Mouse (Mus musculus) heart, adult 9 months (tissue): ENCODE data around the gene Gm20431.
A peak's percentile ranks its signal among the peaks of the same experiment; 100 is the strongest.
"Not testable (repeated sequence)": the region's sequence is repeated elsewhere in the genome, so short reads cannot be mapped to it uniquely, and the experiment has no call there.

ENCODE experiments used
- DNase-seq, 2 experiments: peaks; one replicate each; pipeline ENCODE4 v3.0.0; 2022; ENCODE audit warnings: low spot score in 2 of 2

Gm20431 gene

DNA sequence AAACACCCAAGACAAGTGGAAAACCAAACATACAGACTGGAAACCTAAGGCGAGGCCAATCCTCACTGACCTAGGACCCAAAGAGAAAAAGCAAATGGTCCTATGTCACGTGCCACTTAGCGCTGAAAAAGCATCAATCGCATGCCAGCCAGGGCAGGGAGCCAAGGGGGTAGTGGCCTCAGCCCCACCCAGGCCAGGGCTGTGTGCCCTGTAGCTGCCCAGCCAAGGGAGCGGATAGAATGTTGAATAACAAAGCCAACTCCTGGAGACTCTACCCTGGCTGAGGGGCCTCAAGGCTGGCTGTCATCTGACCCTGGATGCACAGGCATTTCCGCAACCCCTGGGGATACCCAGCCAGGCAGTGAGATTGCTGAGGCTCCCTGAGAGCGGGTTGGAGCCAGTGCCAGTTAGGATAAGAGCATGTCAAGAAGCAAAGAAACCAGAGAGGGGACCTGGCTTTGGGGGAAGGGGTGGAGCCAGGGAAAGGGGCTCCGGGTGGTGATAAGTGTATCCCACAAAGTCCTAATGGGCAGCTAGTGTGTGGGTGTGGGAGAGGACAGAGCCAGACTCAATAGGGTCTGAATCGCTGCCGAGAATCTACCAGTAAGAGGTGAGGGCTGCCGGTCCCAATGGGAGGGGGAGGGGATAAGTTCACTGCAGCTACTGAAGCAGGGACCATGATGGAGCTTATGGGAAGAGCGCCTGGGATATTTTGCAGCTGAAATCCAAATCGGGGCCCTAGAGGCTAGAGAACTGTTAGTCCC is 1.3 kb downstream of the Gm20431 start:
- peak; percentile 55 to 67 for DNase-seq

DNA sequence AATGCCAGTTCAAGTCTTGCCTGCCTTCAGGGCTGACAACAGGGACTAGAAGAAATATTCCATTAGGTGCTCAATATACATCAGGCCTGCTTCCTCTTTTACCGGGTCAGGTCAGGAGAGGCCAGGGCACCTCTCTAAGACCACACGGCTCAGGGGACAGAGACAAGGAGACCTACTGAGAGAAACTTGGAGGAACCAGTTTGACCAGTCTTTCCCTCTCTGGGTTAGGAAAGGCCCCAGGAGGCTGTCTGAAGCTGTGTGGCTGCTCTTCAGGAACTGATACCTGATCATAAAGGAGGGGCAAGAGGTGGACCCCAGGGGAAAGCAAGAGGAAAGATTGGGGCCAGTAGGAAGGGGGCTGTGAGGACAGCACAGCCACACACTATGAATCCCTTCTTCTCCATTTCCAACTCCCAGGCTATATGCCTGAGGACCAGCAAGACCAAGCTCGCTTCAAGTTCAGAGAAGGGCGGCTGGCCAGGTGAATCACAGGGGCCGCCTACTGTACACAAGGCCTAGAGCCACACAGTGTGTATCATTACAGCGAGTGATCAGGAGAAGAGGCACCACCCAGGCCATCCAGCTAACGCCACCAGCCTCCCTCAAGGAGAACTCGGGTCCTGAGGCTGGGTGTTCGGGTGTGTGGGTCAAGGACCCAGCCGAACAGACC is 2.0 kb downstream of the Gm20431 start:
- DNase-seq, result no peak

DNA sequence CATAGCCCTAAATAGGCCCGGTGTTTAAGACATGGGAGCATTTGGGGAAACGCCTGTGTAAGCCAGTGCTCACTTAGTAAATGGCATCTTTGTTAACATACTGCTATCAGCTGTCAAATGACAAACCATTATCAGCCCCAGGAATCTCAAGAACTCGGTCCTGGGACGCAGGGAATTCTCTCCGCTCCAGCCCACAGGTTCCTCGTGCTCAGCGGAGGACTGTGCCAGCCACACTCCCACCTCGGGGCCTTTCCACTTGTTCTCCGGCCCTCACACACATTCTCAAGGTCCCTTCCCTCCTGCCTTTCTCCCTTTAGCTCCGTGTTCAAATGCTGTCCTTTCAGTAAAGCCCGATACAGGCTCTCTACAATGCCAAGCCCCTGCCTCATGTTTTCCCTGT is 2.6 kb downstream of the Gm20431 start:
- DNase-seq, result no peak

DNA sequence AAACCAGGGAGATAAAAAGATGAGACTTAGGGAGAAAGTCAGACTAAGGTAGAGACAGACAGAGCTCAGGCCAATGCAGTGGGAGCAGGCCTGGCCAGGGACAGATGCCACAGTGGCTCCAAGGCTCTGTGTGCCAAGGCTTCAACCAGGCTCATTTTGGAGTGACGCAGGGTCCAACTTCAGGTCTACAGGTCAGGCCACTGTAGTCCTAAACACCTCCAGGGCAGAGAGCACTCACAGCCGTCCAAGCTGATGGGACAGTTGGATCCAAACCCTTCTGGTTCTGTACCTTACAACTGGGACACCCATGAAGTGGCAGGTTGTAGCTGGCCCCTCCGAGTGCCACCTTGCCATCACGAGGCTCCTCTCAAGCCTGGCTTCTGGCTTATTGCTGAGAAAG is 3.3 kb downstream of the Gm20431 start:
- DNase-seq, result no peak

DNA sequence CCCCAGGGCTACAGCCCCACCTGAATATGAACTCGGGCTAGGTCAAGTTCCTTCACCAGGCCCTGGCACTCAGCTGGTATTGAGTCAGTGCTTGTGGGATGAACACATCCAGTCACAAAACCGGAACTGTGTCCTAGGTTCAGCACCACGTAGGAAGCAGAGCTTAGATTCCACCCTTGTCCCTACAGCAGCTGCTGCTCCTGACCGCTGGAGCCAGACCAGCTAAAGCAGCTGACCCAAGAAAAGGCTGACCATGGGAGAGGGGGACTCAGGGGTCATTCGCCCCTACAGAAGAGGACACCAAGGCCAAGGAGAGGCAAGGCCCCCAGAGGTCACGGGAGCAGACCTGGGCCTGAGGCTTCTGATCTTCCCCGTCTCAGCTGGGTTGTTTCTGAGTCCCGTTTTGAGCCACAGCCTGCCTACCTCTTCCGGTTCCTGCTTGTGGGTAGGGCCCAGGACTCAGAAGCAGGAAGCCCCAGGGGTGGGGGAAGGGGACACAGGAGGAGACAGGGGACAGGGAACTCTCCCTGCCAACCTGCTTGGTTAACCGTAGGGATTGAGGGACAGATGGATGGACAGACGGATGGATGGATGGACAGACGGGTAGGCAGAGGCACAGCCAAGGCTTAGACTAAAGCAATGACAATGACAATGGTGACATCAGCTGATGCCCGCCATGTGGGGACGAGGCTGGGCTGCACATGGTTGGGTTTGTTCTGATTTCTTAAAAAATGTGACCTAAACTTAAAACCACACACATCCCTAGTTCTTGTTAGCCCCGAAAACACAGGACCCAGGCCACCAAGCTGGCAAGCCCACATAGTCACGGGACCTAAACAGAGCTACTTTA is 4.4 kb downstream of the Gm20431 start:
- peak; percentile 43 to 69 for DNase-seq

DNA sequence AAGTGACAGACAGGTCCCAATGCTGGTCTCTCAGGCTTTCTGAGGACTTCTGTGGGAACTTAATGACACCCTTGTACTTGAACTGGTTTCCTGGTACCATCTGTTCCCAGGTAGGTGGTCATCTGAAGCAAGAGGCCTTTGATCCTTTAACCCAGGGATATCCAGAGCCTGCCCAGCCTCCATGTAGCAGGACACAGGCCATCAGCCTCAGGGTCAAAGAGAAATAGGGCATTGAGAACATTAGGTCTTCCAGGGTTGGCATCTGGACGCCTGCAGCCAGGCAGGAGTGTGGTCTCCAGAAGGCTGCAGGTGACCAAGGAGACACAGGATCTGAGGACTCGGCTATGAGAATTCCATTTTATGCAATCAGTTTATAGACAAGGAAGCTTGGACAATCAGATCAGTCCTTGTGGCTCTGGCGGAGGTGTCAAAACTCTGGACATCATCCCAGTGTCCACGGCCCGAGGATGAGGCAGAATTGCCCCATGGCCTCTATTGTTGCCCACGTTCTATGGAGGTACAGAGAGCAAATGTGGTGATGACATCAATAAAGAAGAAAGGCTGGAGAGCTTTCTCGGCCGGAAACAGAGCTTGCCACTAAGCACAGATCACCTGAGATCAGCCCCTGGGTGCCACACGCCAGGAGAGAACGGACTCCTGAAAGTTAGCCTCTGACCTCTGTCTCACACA is 6.2 kb downstream of the Gm20431 start:
- DNase-seq, result no peak

DNA sequence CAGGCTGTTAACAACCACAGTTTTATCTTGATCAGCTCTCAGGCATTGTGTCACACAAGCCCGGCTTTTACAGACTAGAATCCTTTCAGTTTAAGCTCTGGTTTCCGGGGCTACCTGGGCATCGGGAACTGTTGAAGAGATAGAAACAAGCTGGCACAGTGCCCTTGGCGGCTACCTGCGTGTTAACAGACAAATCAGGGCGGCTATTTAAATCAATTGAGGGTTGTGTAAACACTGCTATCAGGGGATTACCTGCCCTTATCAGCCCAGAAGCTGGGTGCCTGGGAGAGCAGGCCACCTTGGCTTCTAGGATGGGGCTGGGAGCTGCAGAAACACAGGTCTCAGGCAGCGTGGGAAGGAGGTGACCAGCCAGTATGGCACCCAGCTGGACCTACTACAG is 8.6 kb downstream of the Gm20431 start:
- no peak for DNase-seq

DNA sequence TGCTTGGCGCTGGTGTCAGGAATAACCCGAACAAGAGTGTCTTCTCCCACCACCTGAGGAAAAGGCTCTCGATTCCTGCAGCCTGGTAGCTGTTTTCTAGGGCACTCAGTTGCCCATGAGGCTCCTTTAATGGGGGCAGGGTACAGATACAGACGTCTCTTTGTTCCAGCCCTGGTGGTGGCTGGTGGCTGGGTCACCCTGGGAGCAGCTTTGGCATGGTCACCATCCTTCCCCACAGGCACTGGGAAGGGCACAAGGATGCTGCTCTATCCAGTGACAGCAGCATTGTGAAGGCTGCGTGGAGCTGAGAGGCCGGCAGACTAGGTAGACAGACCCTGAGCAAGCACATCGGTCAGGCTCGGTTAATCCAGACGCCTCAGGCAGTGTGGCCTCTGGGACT is 9.7 kb downstream of the Gm20431 start:
- DNase-seq, result no peak

DNA sequence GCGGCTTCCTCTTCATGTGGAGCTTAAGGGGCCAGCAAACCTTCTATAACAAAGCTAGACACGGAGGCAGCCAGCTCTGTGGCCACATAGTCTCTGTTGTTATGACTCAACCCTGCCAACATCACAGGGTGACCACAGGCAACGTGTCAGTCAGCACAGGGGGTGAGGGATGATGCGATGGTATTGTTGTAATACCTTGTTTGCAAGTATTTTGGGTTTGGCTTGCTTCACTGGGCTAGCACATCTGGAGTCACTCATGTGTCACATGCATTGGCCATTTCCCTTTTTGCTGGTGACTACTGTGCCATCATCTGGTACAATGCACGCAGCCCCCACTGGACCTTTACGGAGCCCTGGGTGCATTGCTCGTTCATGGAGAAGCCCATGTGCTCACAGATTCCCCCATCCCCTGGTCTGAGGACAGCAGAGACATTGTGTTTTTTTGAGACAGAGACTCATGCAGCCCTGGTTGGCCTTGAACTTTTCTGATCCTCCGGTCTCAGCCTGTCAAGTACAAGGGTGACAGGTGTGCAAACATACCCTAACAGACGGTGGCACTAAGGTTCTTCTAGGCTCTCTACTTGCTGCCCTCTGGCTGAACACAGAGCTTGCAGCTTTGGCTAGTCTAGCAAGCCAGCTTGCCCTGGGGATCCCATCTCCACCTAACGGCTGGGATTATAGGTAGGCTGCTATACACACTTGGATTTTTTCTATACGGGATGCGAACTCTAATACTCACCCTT is 11.8 kb downstream of the Gm20431 start:
- no peak for DNase-seq

DNA sequence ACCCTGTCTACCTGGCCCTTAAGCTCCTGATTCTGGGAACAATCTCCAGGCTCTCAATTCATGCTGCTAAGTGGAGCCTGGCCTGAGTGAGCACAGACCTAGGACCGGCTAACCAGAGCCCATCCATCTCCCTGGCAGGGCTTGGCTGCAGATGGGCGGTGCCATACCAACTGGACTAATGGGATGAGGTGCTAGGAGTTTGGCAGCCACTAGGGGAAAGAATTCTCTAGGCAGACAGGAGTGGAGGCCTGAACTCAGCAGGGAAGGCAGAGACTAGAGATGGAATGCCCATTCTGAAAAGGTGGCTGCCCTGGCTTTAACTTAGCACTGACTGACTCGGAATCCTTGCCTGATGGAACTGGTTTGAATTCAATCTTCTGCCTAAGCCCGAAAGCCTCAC is 14.9 kb downstream of the Gm20431 start:
- no peak for DNase-seq

DNA sequence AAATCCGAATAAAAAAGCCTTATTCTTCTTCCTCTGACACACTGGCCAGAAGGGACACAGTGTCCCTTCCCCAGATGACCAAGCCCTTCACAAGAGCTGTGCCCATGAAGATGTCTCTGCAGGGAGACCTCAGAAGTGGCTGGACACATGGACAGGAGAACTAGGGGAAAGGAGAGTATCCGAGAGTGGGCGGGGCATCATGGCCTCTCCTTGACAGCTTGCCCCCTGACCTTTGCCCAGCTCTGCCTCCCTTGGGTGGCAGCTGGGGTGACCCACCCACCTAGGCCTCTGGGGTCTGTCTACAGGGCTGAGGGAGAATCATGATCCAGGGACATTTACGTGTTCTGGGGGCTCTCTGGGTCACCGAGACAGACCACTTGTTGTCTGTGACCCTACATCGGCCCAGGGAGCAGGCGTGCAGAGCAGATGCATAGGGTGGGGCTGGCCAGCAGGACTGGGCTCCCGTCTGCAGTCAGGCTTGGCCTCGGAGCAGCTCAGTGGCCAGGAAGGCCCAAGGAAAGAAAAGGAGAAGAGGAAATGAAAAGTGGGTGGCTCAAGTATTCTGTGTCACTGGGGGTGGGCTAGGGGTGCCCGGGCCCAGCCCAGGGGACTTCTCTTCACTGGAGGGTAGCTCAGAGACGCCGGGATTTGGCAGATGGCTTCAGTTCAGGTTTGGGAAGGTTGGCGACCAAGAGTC is 17.8 kb downstream of the Gm20431 start:
- DNase-seq, result not testable (repeated sequence)

DNA sequence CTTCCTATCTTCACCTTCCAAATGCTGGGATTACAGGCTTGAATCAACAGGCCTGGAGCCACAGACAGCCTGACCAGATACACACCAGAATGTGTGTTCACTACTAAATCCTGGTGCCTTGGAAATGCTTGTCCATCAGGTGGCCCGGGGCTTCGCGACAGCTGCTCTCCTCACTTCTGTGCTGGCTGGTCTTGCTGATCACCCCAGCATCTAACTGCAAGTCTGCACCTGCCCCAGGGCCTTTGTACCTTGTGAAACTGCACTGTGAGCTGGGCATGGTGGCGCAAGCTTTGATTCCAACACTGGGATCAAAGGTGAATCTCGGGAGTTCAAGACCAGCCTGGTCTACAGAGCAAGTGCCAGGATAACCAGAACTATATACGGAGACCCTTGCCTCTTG is 19.1 kb downstream of the Gm20431 start:
- no peak for DNase-seq

DNA sequence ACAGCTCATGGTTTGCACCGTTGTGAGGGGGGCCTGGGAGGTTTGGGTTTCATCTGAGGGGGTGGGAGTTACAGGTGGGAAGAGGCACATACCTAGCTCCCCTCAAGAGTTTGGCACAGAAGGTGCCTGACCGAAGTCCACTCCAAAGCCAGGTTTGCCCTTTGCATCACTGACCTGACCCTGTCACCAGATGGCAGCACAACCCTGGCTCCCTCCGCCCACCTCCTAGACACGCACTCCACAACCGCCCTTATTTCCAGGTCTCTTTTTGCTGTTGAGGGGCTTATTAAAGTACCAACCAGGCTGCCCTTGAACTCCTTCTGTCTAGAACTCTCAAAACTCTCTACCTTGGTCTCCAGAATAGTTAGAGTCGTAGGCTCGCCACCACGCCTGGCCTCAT is 20.0 kb downstream of the Gm20431 start:
- DNase-seq, result peak in 1 of 2 experiments; percentile 45

DNA sequence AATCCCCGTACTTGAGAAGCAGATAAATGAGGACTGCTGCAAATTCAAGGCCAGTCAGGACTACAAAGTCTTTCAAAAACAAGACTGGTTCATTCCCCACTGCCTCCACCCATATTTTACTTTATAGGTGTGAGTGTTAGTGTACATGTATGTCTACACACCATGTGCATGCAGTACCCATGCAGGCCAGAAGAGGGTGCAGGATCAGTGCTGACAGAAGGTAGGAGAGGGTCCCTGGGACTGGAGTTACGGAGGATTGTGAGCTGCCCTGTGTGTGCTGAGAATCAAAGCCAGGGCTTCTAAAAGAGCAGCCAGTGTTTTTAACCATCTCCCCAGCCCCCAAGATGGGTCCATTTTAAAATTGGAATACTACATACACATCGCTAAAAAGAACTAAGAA is 21.0 kb downstream of the Gm20431 start:
- DNase-seq, result no peak

DNA sequence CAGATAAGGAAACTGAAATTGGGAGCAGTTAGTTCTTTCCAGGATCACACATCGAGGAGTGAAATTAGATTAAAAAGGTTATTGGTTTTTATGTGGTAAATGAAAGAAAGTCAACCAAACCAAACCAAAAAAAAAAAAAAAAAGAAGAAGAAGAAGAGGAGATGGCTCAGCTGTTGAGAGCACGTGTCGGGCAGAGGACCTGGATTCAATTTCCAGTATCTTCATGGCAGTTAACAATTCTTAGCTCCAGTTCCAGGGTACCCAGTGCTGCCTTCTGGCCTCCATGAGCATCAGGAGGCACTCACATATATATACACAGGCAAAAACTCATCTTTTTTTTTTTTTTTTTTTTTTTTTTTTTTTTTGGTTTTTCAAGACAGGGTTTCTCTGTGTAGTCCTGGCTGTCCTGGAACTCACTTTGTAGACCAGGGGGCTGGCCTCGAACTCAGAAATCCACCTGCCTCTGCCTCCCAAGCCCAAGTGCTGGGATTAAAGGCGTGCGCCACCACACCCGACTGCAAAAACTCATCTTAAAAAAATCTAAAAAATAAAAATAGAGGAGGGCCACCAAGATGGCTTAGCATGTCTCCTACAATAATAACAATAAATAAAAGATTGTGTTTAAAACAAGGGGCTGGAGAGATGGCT is 26.3 kb downstream of the Gm20431 start:
- no peak for DNase-seq

DNA sequence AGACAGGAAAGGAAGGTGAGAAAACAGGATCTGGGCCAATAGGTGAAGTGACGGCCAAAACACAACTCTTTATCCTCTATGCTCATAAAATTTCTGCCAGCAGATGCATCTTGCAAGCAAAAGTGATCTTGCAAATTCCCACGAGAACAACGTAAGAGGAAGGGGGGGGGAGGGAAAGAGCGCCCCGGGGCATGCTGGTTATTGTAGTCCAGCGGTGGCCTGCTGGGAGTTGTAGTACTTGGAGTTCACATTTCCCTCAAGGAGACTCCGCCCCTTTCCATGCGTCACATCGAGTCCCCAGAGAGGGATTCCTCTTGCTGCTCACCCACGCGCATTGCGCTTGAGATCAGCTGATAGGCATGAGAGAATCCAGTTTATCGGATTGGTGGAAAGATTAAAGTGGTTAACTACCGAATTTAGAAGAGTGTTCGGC is 26.9 kb downstream of the Gm20431 start:
- peak; percentile 93 to 97 for DNase-seq

DNA sequence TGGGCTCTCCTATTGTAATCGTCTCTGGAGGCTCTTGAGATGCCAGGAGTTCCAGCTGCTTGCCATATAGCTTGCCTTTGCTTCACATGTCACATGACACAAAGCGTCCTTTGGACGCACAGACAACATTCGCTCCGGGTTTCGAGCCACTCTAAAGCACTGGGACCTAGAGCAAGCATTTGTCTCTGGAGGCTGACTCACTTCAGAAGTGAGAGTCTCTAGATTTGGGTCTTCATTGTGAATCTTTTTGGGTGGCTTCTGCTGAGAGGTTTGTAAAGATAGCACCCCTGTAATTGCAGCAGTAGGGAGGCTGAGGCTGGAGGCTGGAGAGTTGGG is 27.8 kb downstream of the Gm20431 start:
- no peak for DNase-seq

DNA sequence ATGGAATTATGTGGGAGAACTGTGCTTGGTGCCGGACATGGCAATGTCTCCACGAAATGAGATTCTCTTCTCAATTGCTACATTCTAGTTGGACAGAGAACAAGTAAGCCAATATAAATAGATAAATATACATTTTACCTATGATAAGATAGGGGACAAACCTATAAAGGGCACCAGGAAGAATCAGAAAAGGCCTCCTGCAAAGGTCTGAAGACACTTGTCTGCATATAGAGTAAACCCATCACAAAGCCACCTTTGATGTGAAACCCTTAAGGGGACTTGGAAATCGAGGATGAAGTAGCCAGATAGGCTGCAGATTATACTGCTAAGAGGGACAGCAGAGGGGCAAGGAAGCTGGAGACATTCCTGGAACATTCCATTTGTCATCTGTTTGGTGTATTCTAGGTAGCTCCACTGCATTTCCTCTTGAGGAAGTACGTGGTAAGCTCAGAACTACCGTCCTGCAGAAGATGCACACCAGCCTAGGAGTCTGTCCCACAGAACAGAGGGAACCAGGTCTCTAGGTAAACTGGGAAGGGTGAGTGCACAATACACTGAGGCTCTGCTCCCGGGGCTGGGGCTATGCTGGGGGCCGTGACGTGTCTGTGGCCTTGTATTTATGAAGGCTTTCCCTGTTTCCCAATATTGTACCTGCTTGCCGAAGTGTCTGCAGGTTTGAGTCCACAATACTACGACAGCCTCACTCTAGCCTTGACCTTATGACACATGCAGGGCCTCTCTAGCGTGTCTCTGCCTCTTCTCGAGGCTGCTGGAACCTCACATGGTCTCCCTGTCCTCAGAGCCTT is 28.4 kb downstream of the Gm20431 start:
- DNase-seq, result no peak
